Mouse (Mus musculus) Patski (cell line): ENCODE data around the gene 9030612E09Rik. TPM values are rescaled to one million over a fixed set of nuclear protein-coding genes. Genes with fewer than 3 reads are reported as not detected.

Experiments used
- ATAC-seq: fragments of 100-300 bp; one replicate; pipeline ENCODE4 v1.8.0; 2021
- CTCF ChIA-PET: fragments of 350-600 bp; sonication (Branson Sonifier 250); formaldehyde crosslinking; loops from one replicate; lab custom pipeline; 2022; ENCODE audit warnings: inconsistent platforms; lab: Charles Lee
- POLR2A ChIA-PET: fragments of 350-600 bp; sonication (Branson Sonifier 250); formaldehyde crosslinking; loops from one replicate; lab custom pipeline; 2022; ENCODE audit warnings: antibody characterized with exemption, inconsistent platforms; lab: Charles Lee
- DNase-seq: peaks from one replicate; pipeline ENCODE4 v3.0.0-alpha.2; 2011; ENCODE audit warnings: low read depth, low spot score
- H3K27me3 ChIP-seq: fragments of 371-371 bp; one replicate; pipeline ENCODE4 v1.5.1; 2021
- CTCF ChIP-seq: fragments of 100-300 bp; IDR thresholded peaks from one replicate; pipeline ENCODE4 v1.5.1; 2021
- in situ Hi-C: fragments of 300-500 bp; cut with MboI; formaldehyde crosslinking; loops from 3 replicates; pipeline ENCODE4 v1.11.1; 2018; ENCODE audit warnings: low pct_unique_long_range_greater_than_20kb, mixed read lengths
- polyA plus RNA-seq: library from polyadenylated mRNA; unstranded; gene quantifications from one replicate; pipeline ENCODE4 v1.2.3, GENCODE M21; 2021

Gene 9030612E09Rik
- polyA plus RNA-seq, 1 experiment from 2014 or later = 0.04 TPM

- H3K27me3 ChIP-seq = peaks cover 12% of the 10 kb centered on the region
- DNase-seq (no peak), ATAC-seq (no peak)
- CTCF ChIA-PET = no interaction called here
- POLR2A ChIA-PET = interaction anchor here (0.6 kb wide), 1 partner anchor 155 kb away, joined by 3 read pairs; no protein-coding TSS in a partner anchor
- in situ Hi-C loops = no loop called here
- TF ChIP-seq CTCF = no peak
Measured at GRCm38 (mm10) chr10:43166146-43166545, 8.4 kb upstream of the 9030612E09Rik start.

- ChIA-PET POLR2A (no interaction called here), CTCF (no interaction called here)
- ATAC-seq (no peak), DNase-seq (no peak)
- TF ChIP-seq CTCF = no peak
- in situ Hi-C loops = no loop called here
- H3K27me3 ChIP-seq = peaks cover 15% of the 10 kb centered on the region
Measured at GRCm38 (mm10) chr10:43166817-43167216, 7.7 kb upstream of the 9030612E09Rik start.

- no peak for ATAC-seq
- no peak for DNase-seq
- CTCF ChIA-PET = no interaction called here
- TF ChIP-seq CTCF = no peak
- H3K27me3 ChIP-seq = peaks cover 23% of the 10 kb centered on the region
- in situ Hi-C loops = no loop called here
- POLR2A ChIA-PET = no interaction called here
Measured at GRCm38 (mm10) chr10:43168847-43169246, 5.7 kb upstream of the 9030612E09Rik start.

GRCm38 (mm10) chr10:43171106-43171505, 3.4 kb upstream of the 9030612E09Rik start:
- no peak for TF ChIP-seq CTCF
- peaks cover 27% of the 10 kb centered on the region for H3K27me3 ChIP-seq
- in situ Hi-C loops = no loop called here
- CTCF ChIA-PET = interaction anchor here (1.3 kb wide), 1 partner anchor 49 kb away, joined by 3 read pairs; no protein-coding TSS in a partner anchor
- POLR2A ChIA-PET = no interaction called here
- ATAC-seq (no peak), DNase-seq (no peak)

DNA sequence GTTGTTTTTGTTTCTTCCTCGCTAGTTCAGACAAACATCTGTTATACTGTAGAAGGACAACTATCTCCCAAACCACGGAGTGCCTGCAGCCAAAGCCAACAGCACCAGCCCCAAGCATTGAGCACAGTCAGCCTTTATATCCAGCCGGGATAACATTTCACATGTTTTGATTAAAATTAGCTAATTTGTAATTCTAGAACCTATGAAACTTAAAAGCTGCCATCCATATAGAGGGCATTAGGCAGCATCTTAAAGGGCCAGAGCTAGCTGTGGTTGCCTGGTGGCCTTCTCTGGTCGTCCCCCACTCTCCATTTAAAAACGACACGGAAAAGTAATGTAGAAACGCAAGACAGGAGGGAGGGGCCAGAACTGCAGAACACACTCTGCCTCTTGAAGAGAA, 2.4 kb upstream of the 9030612E09Rik start:
- TF ChIP-seq CTCF = no peak
- ATAC-seq = no peak
- peaks cover 30% of the 10 kb centered on the region for H3K27me3 ChIP-seq
- DNase-seq = no peak
- in situ Hi-C loops = no loop called here
- ChIA-PET POLR2A (interaction anchor here (0.7 kb wide), 1 partner anchor 13 kb away, joined by 3 read pairs; no protein-coding TSS in a partner anchor), CTCF (no interaction called here)

DNA sequence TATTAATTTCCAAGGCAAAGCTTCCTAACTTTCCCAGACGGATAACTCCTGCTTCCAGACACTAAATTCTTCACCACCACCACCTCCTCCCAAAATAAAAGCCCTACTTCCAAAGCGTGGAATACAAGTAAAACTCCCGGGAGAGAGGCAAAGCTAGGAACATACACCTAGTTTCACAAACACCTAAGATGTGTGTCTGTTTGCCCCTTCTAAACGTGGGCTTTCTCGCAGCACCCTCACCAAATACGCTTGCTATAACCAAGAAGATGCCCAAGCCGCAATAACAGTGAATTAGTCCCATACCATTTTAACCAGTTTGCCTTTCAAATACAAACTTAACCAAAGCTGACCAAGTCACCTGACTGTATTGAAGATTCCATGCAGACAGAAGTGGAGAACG, 1.9 kb upstream of the 9030612E09Rik start:
- no peak for TF ChIP-seq CTCF
- ChIA-PET CTCF (no interaction called here), POLR2A (interaction anchor here (0.7 kb wide), 1 partner anchor 14 kb away, joined by 3 read pairs; no protein-coding TSS in a partner anchor)
- no peak for ATAC-seq
- in situ Hi-C loops = no loop called here
- H3K27me3 ChIP-seq = peaks cover 35% of the 10 kb centered on the region
- DNase-seq = no peak

- ATAC-seq = peak; percentile 12
- in situ Hi-C loops = no loop called here
- ChIA-PET POLR2A (interaction anchor here (0.7 to 1.6 kb wide), 2 partner anchors 15 to 45 kb away, joined by 3 to 4 read pairs; no protein-coding TSS in a partner anchor), CTCF (no interaction called here)
- H3K27me3 ChIP-seq = peaks cover 37% of the 10 kb centered on the region
- TF ChIP-seq CTCF = no peak
- no peak for DNase-seq
Measured at GRCm38 (mm10) chr10:43173141-43173827, 1.2 kb upstream of the 9030612E09Rik start.

DNA sequence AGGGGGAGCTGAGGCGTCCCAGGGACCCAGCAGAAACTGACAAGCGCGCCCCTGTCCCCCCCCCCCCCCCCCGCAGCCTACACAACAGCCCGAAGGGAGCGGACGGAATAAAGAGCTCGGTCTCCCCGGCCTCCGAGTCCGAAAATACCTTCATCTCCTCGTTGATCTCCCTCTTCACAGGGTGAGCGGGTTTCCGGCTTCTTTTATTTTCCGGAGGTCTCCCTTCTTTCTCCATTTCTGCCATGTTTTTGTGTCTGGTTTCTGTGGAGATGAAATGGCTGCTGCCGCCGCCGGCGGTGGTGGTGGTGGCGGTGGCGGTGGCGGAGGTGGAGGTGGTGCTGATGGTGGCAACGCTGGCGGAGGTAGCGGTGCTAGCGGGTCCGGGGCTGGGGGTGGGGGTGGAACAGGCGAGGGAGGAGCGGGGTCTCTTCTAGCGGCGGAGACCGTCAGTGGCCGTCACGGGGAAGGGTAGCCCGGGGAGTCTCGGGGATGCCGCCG, 627 bp upstream of the 9030612E09Rik start:
- in situ Hi-C loops = no loop called here
- ATAC-seq (no peak), DNase-seq (no peak)
- ChIA-PET POLR2A (interaction anchor here (1.1 to 1.6 kb wide), 2 partner anchors 31 to 46 kb away, joined by 3 to 4 read pairs; no protein-coding TSS in a partner anchor), CTCF (no interaction called here)
- peaks cover 38% of the 10 kb centered on the region for H3K27me3 ChIP-seq
- no peak for TF ChIP-seq CTCF

- ChIA-PET CTCF (interaction anchor here (0.9 kb wide), 1 partner anchor 51 kb away, joined by 3 read pairs; no protein-coding TSS in a partner anchor), POLR2A (no interaction called here)
- no peak for DNase-seq
- in situ Hi-C loops = no loop called here
- no peak for TF ChIP-seq CTCF
- ATAC-seq = no peak
- peaks cover 45% of the 10 kb centered on the region for H3K27me3 ChIP-seq
Measured at GRCm38 (mm10) chr10:43175156-43175601, 675 bp downstream of the 9030612E09Rik start.

DNA sequence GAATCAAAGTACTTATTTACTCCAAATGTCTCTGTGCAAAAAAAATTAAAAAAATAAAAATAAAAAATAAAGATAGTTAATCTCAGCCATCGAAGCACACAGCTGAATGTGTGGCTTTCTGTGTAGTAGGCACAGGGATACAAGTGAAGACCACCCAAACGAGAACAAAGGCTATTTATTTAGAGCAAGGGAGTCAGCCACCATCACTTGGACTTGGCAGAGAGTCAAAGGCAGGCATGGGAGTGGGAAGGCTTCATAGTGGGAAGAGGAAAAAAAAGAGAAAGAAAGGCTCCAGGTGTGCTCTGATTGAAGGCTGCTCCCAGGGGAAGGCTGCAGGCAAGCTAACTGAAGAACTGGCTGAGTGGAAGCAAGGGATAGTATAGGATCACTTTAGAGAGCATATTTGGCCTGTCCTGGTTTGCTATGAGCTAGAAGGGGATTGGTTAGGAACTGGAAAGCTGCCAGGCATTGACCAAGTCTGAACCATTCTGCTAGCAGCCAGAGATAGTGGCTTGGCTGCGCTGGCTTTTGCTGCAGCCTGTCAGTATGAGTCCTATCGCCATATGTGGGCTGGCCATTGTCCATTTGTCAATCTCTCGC, 5.9 kb downstream of the 9030612E09Rik start:
- in situ Hi-C loops = no loop called here
- H3K27me3 ChIP-seq = peaks cover 29% of the 10 kb centered on the region
- TF ChIP-seq CTCF = no peak
- POLR2A ChIA-PET = no interaction called here
- no peak for DNase-seq
- CTCF ChIA-PET = no interaction called here
- ATAC-seq = no peak

- no peak for DNase-seq
- no peak for ATAC-seq
- TF ChIP-seq CTCF = no peak
- ChIA-PET CTCF (no interaction called here), POLR2A (interaction anchor here (1.0 kb wide), 1 partner anchor 9 kb away, joined by 3 read pairs; no protein-coding TSS in a partner anchor)
- in situ Hi-C loops = no loop called here
- no peaks in the 10 kb centered on the region for H3K27me3 ChIP-seq
Measured at GRCm38 (mm10) chr10:43200206-43200605, 25.7 kb downstream of the 9030612E09Rik start.
